Mouse (Mus musculus): ENCODE data around the gene Pgm2l1.

The Pgm2l1 gene

GRCm38 (mm10) chr7:100227158-100227875 is at the start of gene Pgm2l1:
Gene Pgm2l1, plus strand, starts transcription at chr7:100227394.
- in situ Hi-C loops (cut with MboI, MseI) = no loop called here

GRCm38 (mm10) chr7:100178016-100178890 is 48.9 kb upstream of the Pgm2l1 start:
- in situ Hi-C loops (cut with MboI, MseI) = no loop called here

GRCm38 (mm10) chr7:100178891-100179233 is 48.3 kb upstream of the Pgm2l1 start:
- in situ Hi-C loops (cut with MboI, MseI) = no loop called here

- in situ Hi-C loops (cut with MboI, MseI) = no loop called here
Observed at GRCm38 (mm10) chr7:100179394-100179793, 47.8 kb upstream of the Pgm2l1 start.

- in situ Hi-C loops (cut with MboI, MseI) = no loop called here
Observed at GRCm38 (mm10) chr7:100179836-100180407, 47.3 kb upstream of the Pgm2l1 start.

GRCm38 (mm10) chr7:100181176-100181575 is 46.0 kb upstream of the Pgm2l1 start:
- in situ Hi-C loops (cut with MboI, MseI) = no loop called here

- in situ Hi-C loops (cut with MboI, MseI) = no loop called here
Observed at GRCm38 (mm10) chr7:100181614-100182013, 45.6 kb upstream of the Pgm2l1 start.

GRCm38 (mm10) chr7:100182388-100182787 is 44.8 kb upstream of the Pgm2l1 start:
- in situ Hi-C loops (cut with MboI, MseI) = no loop called here

- in situ Hi-C loops (cut with MboI, MseI) = no loop called here
Observed at GRCm38 (mm10) chr7:100187601-100188000, 39.6 kb upstream of the Pgm2l1 start.

- in situ Hi-C loops (cut with MboI, MseI) = no loop called here
Observed at GRCm38 (mm10) chr7:100190167-100190566, 37.0 kb upstream of the Pgm2l1 start.

- in situ Hi-C loops (cut with MboI, MseI) = no loop called here
Observed at GRCm38 (mm10) chr7:100190778-100191177, 36.4 kb upstream of the Pgm2l1 start.

- in situ Hi-C loops (cut with MboI, MseI) = no loop called here
Observed at GRCm38 (mm10) chr7:100201191-100201590, 26.0 kb upstream of the Pgm2l1 start.

- in situ Hi-C loops (cut with MboI, MseI) = no loop called here
Observed at GRCm38 (mm10) chr7:100203616-100204015, 23.6 kb upstream of the Pgm2l1 start.

- in situ Hi-C loops (cut with MboI, MseI) = no loop called here
Observed at GRCm38 (mm10) chr7:100204871-100205270, 22.3 kb upstream of the Pgm2l1 start.

GRCm38 (mm10) chr7:100206144-100206543 is 21.1 kb upstream of the Pgm2l1 start:
- in situ Hi-C loops (cut with MboI, MseI) = no loop called here

GRCm38 (mm10) chr7:100207886-100208285 is 19.3 kb upstream of the Pgm2l1 start:
- in situ Hi-C loops (cut with MboI, MseI) = no loop called here

- in situ Hi-C loops (cut with MboI, MseI) = no loop called here
Observed at GRCm38 (mm10) chr7:100214310-100214709, 12.9 kb upstream of the Pgm2l1 start.

- in situ Hi-C loops (cut with MboI, MseI) = no loop called here
Observed at GRCm38 (mm10) chr7:100215116-100215732, 12.0 kb upstream of the Pgm2l1 start.

- in situ Hi-C loops (cut with MboI, MseI) = no loop called here
Observed at GRCm38 (mm10) chr7:100215976-100216375, 11.2 kb upstream of the Pgm2l1 start.

- in situ Hi-C loops (cut with MboI, MseI) = no loop called here
Observed at GRCm38 (mm10) chr7:100216601-100217565, 10.3 kb upstream of the Pgm2l1 start.

Data from T-helper 1 cell (primary cell).